Mouse (Mus musculus) midbrain, embryonic 15.5 days (tissue): Measurements from ENCODE around the gene Hemk1. TPM values are rescaled to one million over a fixed set of nuclear protein-coding genes. Genes with fewer than 3 reads are reported as not detected.
"Not testable (repeated sequence)": the region's sequence is repeated elsewhere in the genome, so short reads cannot be mapped to it uniquely, and the experiment has no call there.

Source experiments
- ATAC-seq: fragments of 200-750 bp; cut with Nextera tagmentation; replicated peaks from 2 replicates; pipeline ENCODE4 v1.8.0; 2017; ENCODE audit warnings: moderate TSS enrichment
- H3K27ac ChIP-seq: fragments of 300-500 bp; sonication (generic); 2 replicates; pipeline ENCODE4 v1.5.1; 2015; ENCODE audit warnings: mild to moderate bottlenecking, inconsistent platforms
- H3K27me3 ChIP-seq: fragments of 300-500 bp; sonication (generic); replicated peaks from 2 replicates; pipeline ENCODE4 v1.6.1; 2015; ENCODE audit warnings: inconsistent platforms
- H3K36me3 ChIP-seq: fragments of 300-500 bp; sonication (generic); replicated peaks from 2 replicates; pipeline ENCODE4 v1.6.1; 2015; ENCODE audit warnings: inconsistent platforms
- H3K4me1 ChIP-seq: fragments of 300-500 bp; sonication (generic); 2 replicates; pipeline ENCODE4 v1.6.1; 2015; ENCODE audit warnings: inconsistent platforms
- H3K4me2 ChIP-seq: fragments of 300-500 bp; sonication (generic); 2 replicates; pipeline ENCODE4 v1.6.1; 2015; ENCODE audit warnings: inconsistent platforms, mild to moderate bottlenecking, moderate library complexity
- H3K4me3 ChIP-seq: fragments of 300-500 bp; sonication (generic); 2 replicates; pipeline ENCODE4 v1.5.1; 2015; ENCODE audit warnings: mild to moderate bottlenecking, inconsistent platforms
- H3K9ac ChIP-seq: fragments of 300-500 bp; sonication (generic); 2 replicates; pipeline ENCODE4 v1.6.1; 2015; ENCODE audit warnings: mild to moderate bottlenecking, inconsistent platforms
- H3K9me3 ChIP-seq: fragments of 300-500 bp; sonication (generic); 2 replicates; pipeline ENCODE4 v1.6.1; 2016; ENCODE audit warnings: inconsistent platforms
- WGBS: fragments of 180-500 bp; shearing (Covaris S2); methylation state at CpG from one replicate; pipeline ENCODE4 v1.1.7; 2015; ENCODE audit warnings: mixed read lengths; 5-methylcytosine and 5-hydroxymethylcytosine counted together
- polyA plus RNA-seq: library from polyadenylated mRNA; unstranded; fragments of >200 nt; fragmentation: Nextera tagmentation; extraction: Ambion mirVana; gene quantifications from 2 replicates; pipeline ENCODE4 v1.2.1, GENCODE M21; 2015

Gene Hemk1
- polyA plus RNA-seq, 1 experiment from 2014 or later: 20.1 TPM

- WGBS: 90% methylated on average over 8 of the region's 8 CpGs
- no peaks in the 10 kb centered on the region for H3K9me3 ChIP-seq
These were observed 15.6 kb downstream of the Hemk1 start for GRCm38 (mm10) chr9:107322461-107323050.

GRCm38 (mm10) chr9:107315791-107316190 lies 22.4 kb downstream of the Hemk1 start:
- no peaks in the 10 kb centered on the region for H3K27me3 ChIP-seq
- no peaks in the 10 kb centered on the region for H3K36me3 ChIP-seq
- no peaks in the 10 kb centered on the region for H3K9me3 ChIP-seq
- ATAC-seq: no peak
- WGBS: 73% methylated on average over 2 of the region's 2 CpGs
- H3K9ac ChIP-seq: no peak overlapping the region
- H3K4me3 ChIP-seq: no peak overlapping the region
- no peaks in the 10 kb centered on the region for H3K4me1 ChIP-seq
- no peak overlapping the region for H3K4me2 ChIP-seq
- no peak overlapping the region for H3K27ac ChIP-seq

More at GRCm38 (mm10) chr9:107322461-107323050, 15.6 kb downstream of the Hemk1 start:
- ATAC-seq: no peak
- Histone ChIP-seq H3K36me3 (no peaks in the 10 kb centered on the region), H3K4me3 (no peak overlapping the region), H3K9ac (no peak overlapping the region), H3K27me3 (no peaks in the 10 kb centered on the region), H3K4me2 (no peak overlapping the region), H3K27ac (no peak overlapping the region), H3K4me1 (no peaks in the 10 kb centered on the region)

- Histone ChIP-seq H3K9ac (no peak overlapping the region), H3K27ac (no peak overlapping the region), H3K27me3 (no peaks in the 10 kb centered on the region), H3K9me3 (no peaks in the 10 kb centered on the region), H3K4me3 (no peak overlapping the region), H3K4me1 (no peaks in the 10 kb centered on the region), H3K4me2 (no peak overlapping the region), H3K36me3 (no peaks in the 10 kb centered on the region)
- no peak for ATAC-seq
- WGBS: 83% methylated on average over 3 of the region's 3 CpGs
These were observed 24.2 kb downstream of the Hemk1 start for GRCm38 (mm10) chr9:107313926-107314325.

- 65% methylated on average over 10 of the region's 10 CpGs for WGBS
- no peak overlapping the region for H3K27ac ChIP-seq
These were observed 25.2 kb downstream of the Hemk1 start for GRCm38 (mm10) chr9:107312811-107313584.

GRCm38 (mm10) chr9:107309600-107309999 lies 28.6 kb downstream of the Hemk1 start:
- Histone ChIP-seq H3K27ac (no peak overlapping the region), H3K9me3 (no peaks in the 10 kb centered on the region), H3K36me3 (no peaks in the 10 kb centered on the region), H3K27me3 (no peaks in the 10 kb centered on the region), H3K4me1 (no peaks in the 10 kb centered on the region), H3K4me2 (no peak overlapping the region), H3K9ac (no peak overlapping the region), H3K4me3 (no peak overlapping the region)
- ATAC-seq: no peak
- WGBS: 68% methylated on average over 5 of the region's 5 CpGs

More at GRCm38 (mm10) chr9:107312811-107313584, 25.2 kb downstream of the Hemk1 start:
- no peaks in the 10 kb centered on the region for H3K4me1 ChIP-seq
- H3K9me3 ChIP-seq: no peaks in the 10 kb centered on the region
- no peak overlapping the region for H3K9ac ChIP-seq
- no peaks in the 10 kb centered on the region for H3K27me3 ChIP-seq
- no peak overlapping the region for H3K4me3 ChIP-seq
- H3K36me3 ChIP-seq: no peaks in the 10 kb centered on the region
- ATAC-seq: no peak
- no peak overlapping the region for H3K4me2 ChIP-seq

GRCm38 (mm10) chr9:107309171-107309570 lies 29.0 kb downstream of the Hemk1 start:
- Histone ChIP-seq H3K4me2 (no peak overlapping the region), H3K9me3 (no peaks in the 10 kb centered on the region), H3K9ac (no peak overlapping the region), H3K27me3 (no peaks in the 10 kb centered on the region), H3K4me3 (no peak overlapping the region), H3K36me3 (no peaks in the 10 kb centered on the region), H3K27ac (no peak overlapping the region), H3K4me1 (no peaks in the 10 kb centered on the region)
- 85% methylated on average over 9 of the region's 9 CpGs for WGBS
- no peak for ATAC-seq

- ATAC-seq: no peak
- Histone ChIP-seq H3K4me1 (no peaks in the 10 kb centered on the region), H3K27me3 (no peaks in the 10 kb centered on the region), H3K4me2 (no peak overlapping the region), H3K9ac (no peak overlapping the region), H3K4me3 (no peak overlapping the region), H3K36me3 (no peaks in the 10 kb centered on the region), H3K9me3 (no peaks in the 10 kb centered on the region), H3K27ac (no peak overlapping the region)
- 88% methylated on average over 9 of the region's 9 CpGs for WGBS
These were observed 29.7 kb downstream of the Hemk1 start for GRCm38 (mm10) chr9:107308346-107309000.

- no peak for ATAC-seq
- Histone ChIP-seq H3K9ac (no peak overlapping the region), H3K4me2 (no peak overlapping the region), H3K4me3 (no peak overlapping the region), H3K4me1 (no peaks in the 10 kb centered on the region), H3K27ac (no peak overlapping the region), H3K36me3 (no peaks in the 10 kb centered on the region), H3K9me3 (no peaks in the 10 kb centered on the region), H3K27me3 (no peaks in the 10 kb centered on the region)
- 63% methylated on average over 12 of the region's 12 CpGs for WGBS
These were observed 30.3 kb downstream of the Hemk1 start for GRCm38 (mm10) chr9:107307886-107308285.

- Histone ChIP-seq H3K9ac (no peak overlapping the region), H3K9me3 (no peaks in the 10 kb centered on the region), H3K4me3 (no peak overlapping the region), H3K27me3 (no peaks in the 10 kb centered on the region), H3K4me1 (no peaks in the 10 kb centered on the region), H3K36me3 (no peaks in the 10 kb centered on the region), H3K27ac (no peak overlapping the region), H3K4me2 (no peak overlapping the region)
- no peak for ATAC-seq
- 84% methylated on average over 11 of the region's 11 CpGs for whole genome bisulfite sequencing
These were observed 30.9 kb downstream of the Hemk1 start for GRCm38 (mm10) chr9:107307099-107307872.

GRCm38 (mm10) chr9:107306673-107307072 lies 31.5 kb downstream of the Hemk1 start:
- H3K9ac ChIP-seq, H3K4me2 ChIP-seq, H3K36me3 ChIP-seq, H3K9me3 ChIP-seq, H3K4me1 ChIP-seq, ATAC-seq, H3K27ac ChIP-seq, H3K27me3 ChIP-seq, H3K4me3 ChIP-seq: not testable (repeated sequence)
- WGBS: 96% methylated on average over 1 of the region's 1 CpGs

GRCm38 (mm10) chr9:107305601-107306542 lies 32.3 kb downstream of the Hemk1 start:
- 71% methylated on average over 13 of the region's 13 CpGs for WGBS
- Histone ChIP-seq H3K36me3 (no peaks in the 10 kb centered on the region), H3K27me3 (no peaks in the 10 kb centered on the region), H3K9me3 (no peaks in the 10 kb centered on the region), H3K9ac (no peak overlapping the region), H3K27ac (no peak overlapping the region), H3K4me1 (no peaks in the 10 kb centered on the region), H3K4me2 (no peak overlapping the region), H3K4me3 (no peak overlapping the region)
- no peak for ATAC-seq
